Mouse (Mus musculus) spleen, adult 12 weeks (tissue): ENCODE measurements around the gene Ak5.
"Not testable (repeated sequence)": the region's sequence is repeated elsewhere in the genome, so short reads cannot be mapped to it uniquely, and the experiment has no call there.

Experiments used
- DNase-seq: peaks from one replicate; pipeline ENCODE4 v3.0.0; 2022; ENCODE audit warnings: low spot score

Gene Ak5

GRCm38 (mm10) chr3:152625061-152625820, 42.9 kb downstream of the Ak5 start:
- DNase-seq: no peak

GRCm38 (mm10) chr3:152620534-152620933, 47.6 kb downstream of the Ak5 start:
- no peak for DNase-seq

GRCm38 (mm10) chr3:152620058-152620457, 48.1 kb downstream of the Ak5 start:
- no peak for DNase-seq

GRCm38 (mm10) chr3:152609076-152609475, 59.1 kb downstream of the Ak5 start:
- no peak for DNase-seq

- DNase-seq: no peak
Observed at GRCm38 (mm10) chr3:152605849-152606248, 62.3 kb downstream of the Ak5 start.

- no peak for DNase-seq
Observed at GRCm38 (mm10) chr3:152599679-152600078, 68.5 kb downstream of the Ak5 start.

GRCm38 (mm10) chr3:152596406-152597050, 71.6 kb downstream of the Ak5 start:
- no peak for DNase-seq

GRCm38 (mm10) chr3:152592767-152593425, 75.3 kb downstream of the Ak5 start:
- DNase-seq: no peak

- DNase-seq: no peak
Observed at GRCm38 (mm10) chr3:152590491-152590890, 77.7 kb downstream of the Ak5 start.

GRCm38 (mm10) chr3:152589101-152589500, 79.1 kb downstream of the Ak5 start:
- not testable (repeated sequence) for DNase-seq

GRCm38 (mm10) chr3:152587007-152587406, 81.2 kb downstream of the Ak5 start:
- DNase-seq: no peak

- DNase-seq: no peak
Observed at GRCm38 (mm10) chr3:152586191-152586590, 82.0 kb downstream of the Ak5 start.

GRCm38 (mm10) chr3:152585581-152585980, 82.6 kb downstream of the Ak5 start:
- DNase-seq: no peak

GRCm38 (mm10) chr3:152583033-152583432, 85.1 kb downstream of the Ak5 start:
- no peak for DNase-seq

- not testable (repeated sequence) for DNase-seq
Observed at GRCm38 (mm10) chr3:152581853-152582252, 86.3 kb downstream of the Ak5 start.

- DNase-seq: no peak
Observed at GRCm38 (mm10) chr3:152579984-152580591, 88.1 kb downstream of the Ak5 start.

- DNase-seq: no peak
Observed at GRCm38 (mm10) chr3:152578282-152579228, 89.6 kb downstream of the Ak5 start.

GRCm38 (mm10) chr3:152577763-152578162, 90.4 kb downstream of the Ak5 start:
- no peak for DNase-seq

- DNase-seq: no peak
Observed at GRCm38 (mm10) chr3:152577273-152577672, 90.9 kb downstream of the Ak5 start.

GRCm38 (mm10) chr3:152569242-152569605, 98.9 kb downstream of the Ak5 start:
- DNase-seq: no peak

GRCm38 (mm10) chr3:152568455-152569241, 99.5 kb downstream of the Ak5 start:
- DNase-seq: no peak
